Mouse (Mus musculus) brain, embryonic 18.5 days (tissue): ENCODE measurements around the gene Stpg3.

ENCODE experiments used
- DNase-seq: peaks from one replicate; pipeline ENCODE4 v3.0.0-alpha.2; 2012; ENCODE audit warnings: low read depth, low spot score

The Stpg3 gene

GRCm38 (mm10) chr2:25210686-25211085, 3.8 kb downstream of the Stpg3 start:
- no peak for DNase-seq

GRCm38 (mm10) chr2:25207593-25207992, 6.8 kb downstream of the Stpg3 start:
- DNase-seq: no peak

- DNase-seq: no peak
Observed at GRCm38 (mm10) chr2:25203631-25204214, 10.7 kb downstream of the Stpg3 start.

- DNase-seq: no peak
Observed at GRCm38 (mm10) chr2:25200631-25201030, 13.8 kb downstream of the Stpg3 start.

GRCm38 (mm10) chr2:25197946-25198345, 16.5 kb downstream of the Stpg3 start:
- DNase-seq: no peak

- no peak for DNase-seq
Observed at GRCm38 (mm10) chr2:25197191-25197590, 17.2 kb downstream of the Stpg3 start.

- no peak for DNase-seq
Observed at GRCm38 (mm10) chr2:25196172-25196954, 18.1 kb downstream of the Stpg3 start, which contains the start of gene Tor4a. TSS of gene Tor4a (minus strand) at chr2:25196886.

GRCm38 (mm10) chr2:25195211-25196156, 19.0 kb downstream of the Stpg3 start:
- DNase-seq: no peak

GRCm38 (mm10) chr2:25194486-25195171, 19.8 kb downstream of the Stpg3 start:
- DNase-seq: no peak

GRCm38 (mm10) chr2:25194006-25194405, 20.4 kb downstream of the Stpg3 start:
- no peak for DNase-seq

GRCm38 (mm10) chr2:25193330-25193770, 21.1 kb downstream of the Stpg3 start:
- DNase-seq: no peak

GRCm38 (mm10) chr2:25187841-25188240, 26.6 kb downstream of the Stpg3 start:
- DNase-seq: no peak

GRCm38 (mm10) chr2:25186575-25186930, 27.9 kb downstream of the Stpg3 start:
- no peak for DNase-seq

GRCm38 (mm10) chr2:25185625-25186574, 28.5 kb downstream of the Stpg3 start:
- DNase-seq: no peak

GRCm38 (mm10) chr2:25184496-25184895, 29.9 kb downstream of the Stpg3 start:
- no peak for DNase-seq

GRCm38 (mm10) chr2:25183336-25183735, 31.1 kb downstream of the Stpg3 start:
- DNase-seq: no peak

- no peak for DNase-seq
Observed at GRCm38 (mm10) chr2:25182664-25183063, 31.8 kb downstream of the Stpg3 start.

GRCm38 (mm10) chr2:25181891-25182397, 32.5 kb downstream of the Stpg3 start:
- no peak for DNase-seq

- DNase-seq: no peak
Observed at GRCm38 (mm10) chr2:25180973-25181890, 33.2 kb downstream of the Stpg3 start.
